ENCODE assay signal across 8 mouse cellular contexts in the genomic region with DNA sequence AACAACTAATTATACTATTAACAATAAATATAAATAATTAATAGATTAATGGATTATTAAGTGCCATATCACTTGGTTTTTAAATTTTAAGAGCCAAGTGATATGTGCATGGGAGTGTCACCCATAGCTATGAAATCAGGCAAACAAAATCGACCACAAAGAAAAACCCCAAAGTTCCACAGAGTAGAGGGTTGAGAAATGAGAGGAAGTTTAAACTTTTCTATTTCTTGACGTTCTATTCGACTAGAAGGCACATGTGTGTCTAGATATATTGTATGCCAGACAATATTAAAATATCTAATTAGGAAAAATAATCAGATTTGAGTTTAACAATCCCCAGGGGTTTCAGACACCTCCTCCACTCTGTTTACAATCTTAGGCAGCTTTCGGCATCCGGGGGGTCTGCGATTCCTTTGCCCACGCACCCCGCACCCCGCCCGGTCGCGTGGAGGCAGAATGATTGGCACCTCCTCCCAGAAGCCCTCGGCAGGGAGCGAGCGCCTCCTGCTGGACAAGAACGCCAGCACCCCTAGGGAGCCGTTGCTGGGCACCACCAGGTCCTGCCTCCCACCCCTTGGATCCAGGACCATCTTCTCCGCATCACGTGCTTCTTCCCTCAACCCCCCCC. TPM values are rescaled to one million over a fixed set of nuclear protein-coding genes. Genes with fewer than 3 reads are reported as not detected.
DNase-seq lines count a peak whose midpoint lies in the region; ATAC-seq and TF ChIP-seq lines count a peak whose summit lies in the region.

No protein-coding gene starts in this region.

- H3K9me3 ChIP-seq in ES-E14 (ENCODE audit: control insufficient read depth, insufficient read depth, low read depth, low read length), result no peaks in the 10 kb centered on the region
- H3K9me3 ChIP-seq in forebrain, embryonic 16.5 days (ENCODE audit: control insufficient read depth, low read length), result no peaks in the 10 kb centered on the region
- H3K9me3 ChIP-seq in lung, embryonic 15.5 days, result no peaks in the 10 kb centered on the region

- in situ Hi-C loops in ES-E14 (cut with MboI; ENCODE audit: low sequenced_read_pairs in 2 of 2, unreplicated experiment in 2 of 2), result loop anchor here in 1 of 2 experiments (5.0 kb wide), 1 partner anchor 146 kb away; no protein-coding TSS in a partner anchor

- intact Hi-C loops in heart, postnatal 36 days (cut with DNase I), result loop anchor here (1.0 to 5.0 kb wide), 4 partner anchors 51 to 227 kb away; no protein-coding TSS in a partner anchor

- no peaks in the 10 kb centered on the region for H3K36me3 ChIP-seq in ES-E14 (ENCODE audit: control insufficient read depth, insufficient read depth, low read length, poor library complexity, severe bottlenecking)
- H3K36me3 ChIP-seq in forebrain, embryonic 16.5 days (ENCODE audit: control insufficient read depth, insufficient read depth), result no peaks in the 10 kb centered on the region
- no peaks in the 10 kb centered on the region for H3K36me3 ChIP-seq in lung, embryonic 15.5 days

- H3K4me2 ChIP-seq in forebrain, embryonic 16.5 days (ENCODE audit: low read length), result peak overlapping the region; percentile 43
- peak overlapping the region; percentile 55 for H3K4me2 ChIP-seq in lung, embryonic 15.5 days

- H3K27me3 ChIP-seq in forebrain, embryonic 16.5 days (replicated peaks; ENCODE audit: control insufficient read depth, insufficient read depth, low read length), result no peaks in the 10 kb centered on the region
- no peaks in the 10 kb centered on the region for H3K27me3 ChIP-seq in lung, embryonic 15.5 days

- peak; percentile 59 for DNase-seq in ES-E14 (ENCODE audit: low read depth, low spot score)
- DNase-seq in c-Kit-positive CD71-positive TER-119-positive erythroid progenitor cells, embryonic 14.5 days (ENCODE audit: low spot score), result peak; percentile 62
- peak; percentile 89 to 94 for DNase-seq in heart, postnatal 36 days
- DNase-seq in layer of hippocampus, adult 18-20 months (ENCODE audit: low spot score in 2 of 2), result peak; percentile 80 to 87
- DNase-seq in ovary, postnatal 14 days (ENCODE audit: low spot score), result peak; percentile 83
- peak; percentile 95 for DNase-seq in thymus, postnatal 14 days

- no peak overlapping the region for H3K4me3 ChIP-seq in ES-E14 (ENCODE audit: insufficient read depth in 1 of 2, low read depth in 1 of 2, low read length in 2 of 2, poor library complexity in 1 of 2, severe bottlenecking in 1 of 2)
- H3K4me3 ChIP-seq in forebrain, embryonic 16.5 days (replicated peaks; ENCODE audit: low read length), result peak overlapping the region; percentile 22
- peak overlapping the region; percentile 19; the same call in 1 of the 2 replicates for H3K4me3 ChIP-seq in lung, embryonic 15.5 days

- WGBS in forebrain, embryonic 16.5 days, result 5% methylated on average over 19 of the region's 19 CpGs
- WGBS in lung, embryonic 15.5 days, result 4% methylated on average over 19 of the region's 19 CpGs

- H3K9ac ChIP-seq in ES-E14 (ENCODE audit: insufficient read depth, low read depth, low read length, poor library complexity, severe bottlenecking), result no peak overlapping the region
- 0 out of 2 replicates have a peak overlapping the region, but pooled peaks have one; percentile 33 for H3K9ac ChIP-seq in forebrain, embryonic 16.5 days (replicated peaks; ENCODE audit: low read depth, low read length)
- H3K9ac ChIP-seq in lung, embryonic 15.5 days, result 0 out of 2 replicates have a peak overlapping the region, but pooled peaks have one; percentile 18

- no peaks in the 10 kb centered on the region for H3K4me1 ChIP-seq in ES-E14 (ENCODE audit: control insufficient read depth in 2 of 2, insufficient read depth in 2 of 2, low read length in 2 of 2, poor library complexity in 1 of 2)
- peaks cover 3% of the 10 kb centered on the region for H3K4me1 ChIP-seq in forebrain, embryonic 16.5 days (replicated peaks; ENCODE audit: control insufficient read depth, insufficient read depth, low read length)
- H3K4me1 ChIP-seq in lung, embryonic 15.5 days, result peaks cover 9% of the 10 kb centered on the region

- ATAC-seq in forebrain, embryonic 16.5 days, result 0 out of 2 replicates have a peak, but pooled peaks have one; percentile 47
- peak; percentile 59; the same call in 1 of the 2 replicates for ATAC-seq in lung, embryonic 15.5 days (ENCODE audit: borderline replicate concordance, extremely low read depth, low FRiP score, low TSS enrichment)

- H3K27ac ChIP-seq in ES-E14 (ENCODE audit: insufficient read depth, low read depth, low read length, poor library complexity, severe bottlenecking), result no peak overlapping the region
- no peak overlapping the region for H3K27ac ChIP-seq in forebrain, embryonic 16.5 days (ENCODE audit: low read length)
- H3K27ac ChIP-seq in lung, embryonic 15.5 days, result no peak overlapping the region

TF ChIP-seq in ES-E14, 5 proteins besides CTCF, POLR2A, EP300 and RAD21:
- peak; percentile 79; the same call in 1 of the 2 replicates for TF ChIP-seq ZC3H11A (IDR thresholded peaks at IDR 0.05; ENCODE audit: borderline replicate concordance, low read depth, low read length)
- no peak for TF ChIP-seq HCFC1 (IDR thresholded peaks at IDR 0.05; ENCODE audit: borderline replicate concordance, insufficient read depth, low read length)
- TF ChIP-seq ZNF384 (IDR thresholded peaks at IDR 0.05; ENCODE audit: low read depth, low read length), result no peak
- no peak for TF ChIP-seq CHD2 (IDR thresholded peaks at IDR 0.05; ENCODE audit: low read depth, low read length)
- TF ChIP-seq MAFK (IDR thresholded peaks at IDR 0.05; ENCODE audit: insufficient read depth, low read depth, low read length), result no peak

RNA-seq across cellular contexts. Expression of a gene that starts 0.8 kb away (rescaled TPM):
- 0.13 and 0.21 TPM in 2 replicates for total RNA-seq in ES-E14 (2012; rRNA removed)
- not detected in 2 replicates for polyA plus RNA-seq in forebrain, embryonic 16.5 days (2015; fragmentation: Nextera tagmentation; extraction: Ambion mirVana)
- not detected for total RNA-seq in heart, postnatal 36 days (2021)
- under 1 TPM; 0.37 to 0.41 TPM for total RNA-seq in layer of hippocampus, adult 18-20 months (2021)
- polyA plus RNA-seq in lung, embryonic 15.5 days (2015; fragmentation: Nextera tagmentation; extraction: Ambion mirVana), result 0.08 and 0.09 TPM in 2 replicates

RNA-seq across cellular contexts. Expression of a gene that starts 56.4 kb away (rescaled TPM):
- 19.5 and 36.2 TPM in 2 replicates for total RNA-seq in ES-E14 (2012; rRNA removed)
- polyA plus RNA-seq in forebrain, embryonic 16.5 days (2015; fragmentation: Nextera tagmentation; extraction: Ambion mirVana), result 9.6 and 12.2 TPM in 2 replicates
- 1 to 10 TPM; 2.1 to 2.6 TPM for total RNA-seq in heart, postnatal 36 days (2021)
- total RNA-seq in layer of hippocampus, adult 18-20 months (2021), result 100 to 1,000 TPM; 515 to 540 TPM
- 1.6 and 1.8 TPM in 2 replicates for polyA plus RNA-seq in lung, embryonic 15.5 days (2015; fragmentation: Nextera tagmentation; extraction: Ambion mirVana)

Comparison
In these comparisons a context has a peak if more than half of its experiments do, and no peak if none do; other contexts are left out.
1. H3K4me3 ChIP-seq: peak in forebrain, embryonic 16.5 days (single experiment) and lung, embryonic 15.5 days (single experiment); none in ES-E14 (0 of 2).
2. RNA of a gene that starts 56.4 kb away (total RNA-seq): 515 to 540 TPM in layer of hippocampus, adult 18-20 months; 19.5 to 36.2 TPM in ES-E14 and 2.1 to 2.6 TPM in heart, postnatal 36 days; every median in the first group is over 10 times any median in the second.
3. Peak in every context shown above with its lines, with median percentiles within 50 percentile points of each other: DNase-seq.